In the genomic region with DNA sequence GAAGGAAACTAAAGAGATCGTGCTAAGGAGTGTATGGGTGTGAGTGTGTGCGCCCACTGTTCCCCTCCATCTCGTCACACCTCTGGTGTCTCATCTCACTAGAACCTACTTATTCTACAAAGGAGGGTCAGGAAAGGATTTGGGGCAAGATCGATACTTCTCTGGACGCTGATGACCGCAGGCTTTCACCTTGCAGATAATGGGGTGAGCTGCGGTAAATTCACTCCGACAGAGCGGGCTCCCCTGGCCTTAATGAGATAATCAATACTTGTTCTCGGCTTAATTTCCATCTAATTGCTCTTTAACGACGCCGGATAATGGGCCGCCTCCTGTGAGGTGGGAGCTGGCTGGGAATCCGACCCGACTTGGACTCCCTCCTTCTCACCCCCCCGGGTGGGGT, we compare ENCODE assay signal across 23 mouse cellular contexts. TPM values are rescaled to one million over a fixed set of nuclear protein-coding genes. Genes with fewer than 3 reads are reported as not detected.
"Had no signal": no experiment of that assay in that cellular context is flagged by ENCODE, and none has a peak within 500 bp of the region (broad histone marks: within the 10 kb centered on the region; RNA-seq: fewer than 3 reads in every experiment).

No protein-coding gene starts in this region.

- H3K4me2 ChIP-seq: limb, embryonic 12.5 days; limb, embryonic 15.5 days; liver, embryonic 11.5 days; lung, embryonic 14.5 days; midbrain, embryonic 13.5 days; neural tube, embryonic 12.5 days; stomach, embryonic 15.5 days had no signal

- DNase-seq: kidney, adult 11 months; kidney, adult 9 months; kidney, postnatal 14 days; kidney, postnatal 4 days; left cerebral cortex, postnatal 4 days; liver, postnatal 0 days; lung, embryonic 14.5 days; right cerebral cortex, adult 18-20 months; right cerebral cortex, postnatal 14 days; right cerebral cortex, postnatal 4 days; thymus, postnatal 25 days had no signal

- H3K9ac ChIP-seq: limb, embryonic 12.5 days; limb, embryonic 15.5 days; liver, embryonic 14.5 days; liver, postnatal 0 days; lung, embryonic 14.5 days; midbrain, embryonic 13.5 days; neural tube, embryonic 12.5 days; stomach, embryonic 15.5 days had no signal

- H3K4me3 ChIP-seq: limb, embryonic 12.5 days; limb, embryonic 15.5 days; midbrain, embryonic 13.5 days; neural tube, embryonic 12.5 days; stomach, embryonic 15.5 days had no signal

- H3K36me3 ChIP-seq: limb, embryonic 12.5 days; limb, embryonic 15.5 days; midbrain, embryonic 13.5 days; neural tube, embryonic 12.5 days; stomach, embryonic 15.5 days had no signal

- H3K4me1 ChIP-seq: stomach, embryonic 15.5 days had no signal

- ATAC-seq: liver, postnatal 0 days; lung, postnatal 0 days; midbrain, embryonic 13.5 days; midbrain, embryonic 16.5 days had no signal

- H3K9me3 ChIP-seq: limb, embryonic 12.5 days; limb, embryonic 15.5 days; midbrain, embryonic 13.5 days; neural tube, embryonic 12.5 days; stomach, embryonic 15.5 days had no signal

- H3K27ac ChIP-seq: limb, embryonic 12.5 days; limb, embryonic 15.5 days; liver, embryonic 14.5 days; macrophage; midbrain, embryonic 13.5 days; neural tube, embryonic 12.5 days; stomach, embryonic 15.5 days had no signal

RNA-seq across cellular contexts. Expression of a gene that starts 7.9 kb away (rescaled TPM):
- total RNA-seq: megakaryocyte, adult 5-6 weeks; neutrophil, adult 5-6 weeks had no signal

RNA-seq across cellular contexts. Expression of a gene that starts 21.7 kb away (rescaled TPM):
- total RNA-seq: megakaryocyte, adult 5-6 weeks; neutrophil, adult 5-6 weeks had no signal
- polyA plus RNA-seq: liver, embryonic 11.5 days; liver, postnatal 0 days; macrophage had no signal
